Mouse (Mus musculus): ENCODE data around the gene Igfbp6. TPM values are rescaled to one million over a fixed set of nuclear protein-coding genes. Genes with fewer than 3 reads are reported as not detected.
A peak's percentile ranks its signal among the peaks of the same experiment; 100 is the strongest.

Igfbp6 gene
- polyA plus RNA-seq (2015; fragmentation: Nextera tagmentation; extraction: Ambion mirVana): 0.37 and 0.40 TPM in 2 replicates

DNA sequence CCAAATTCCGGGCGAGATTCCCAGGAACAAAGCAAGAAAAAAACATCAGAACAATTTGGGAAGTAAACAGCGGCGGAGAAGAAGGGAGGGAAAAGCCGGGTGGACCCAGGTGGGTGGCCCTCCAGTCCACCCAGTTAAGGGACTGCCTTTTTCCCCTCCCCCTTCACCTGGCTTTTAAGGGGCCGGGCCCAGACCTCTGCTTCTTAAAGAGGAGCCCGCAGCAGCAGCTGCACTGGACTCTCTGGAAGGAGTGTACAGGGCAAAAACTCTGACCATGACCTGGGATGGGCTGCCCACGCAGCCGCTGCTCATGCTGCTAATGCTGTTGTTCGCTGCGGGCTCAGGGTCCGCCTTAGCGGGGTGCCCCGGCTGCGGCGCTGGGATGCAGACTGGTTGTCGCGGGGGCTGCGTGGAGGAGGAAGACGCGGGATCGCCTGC is at the start of gene Igfbp6:
Gene Igfbp6 (plus strand): TSS at position 89 of the 438 bp plus-strand sequence.
- peak within 1 kb of the TSS; percentile 13; the same call in 1 of the 2 replicates for H3K9ac ChIP-seq
- peaks cover 9% of the 10 kb centered on the region for H3K4me1 ChIP-seq
- H3K4me2 ChIP-seq: peak within 1 kb of the TSS; percentile 38
- peak within 1 kb of the TSS; percentile 9; the same call in 1 of the 2 replicates for H3K4me3 ChIP-seq
- H3K36me3 ChIP-seq (ENCODE audit: poor library complexity, severe bottlenecking): no peaks in the 10 kb centered on the region
- H3K27me3 ChIP-seq: peaks cover 49% of the 10 kb centered on the region
- 1% methylated on average over 21 of the region's 22 CpGs for WGBS
- no peak for ATAC-seq
- H3K27ac ChIP-seq: no peak within 1 kb of the TSS
- H3K9me3 ChIP-seq (replicated peaks): no peaks in the 10 kb centered on the region

DNA sequence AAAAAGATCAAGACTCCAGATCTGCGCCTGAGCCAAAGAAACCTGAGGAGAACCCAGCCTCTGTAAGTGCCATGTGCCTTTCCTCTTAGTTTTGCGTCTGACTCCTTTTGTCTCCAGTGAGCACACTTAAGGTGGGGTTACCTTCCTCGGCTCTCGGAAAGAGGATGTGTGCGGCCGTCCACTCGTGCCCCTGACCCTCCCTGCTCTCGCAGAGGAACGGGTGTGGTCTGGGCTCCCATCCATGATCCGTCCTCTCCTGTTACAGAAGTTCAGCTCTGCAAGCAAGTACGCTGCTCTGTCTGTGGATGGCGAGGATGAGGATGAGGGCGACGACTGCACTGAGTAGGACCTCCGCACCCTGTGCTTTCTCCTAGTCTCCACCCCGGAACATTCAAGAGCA is 49.2 kb upstream of the Igfbp6 start:
- ATAC-seq: no peak
- H3K4me1 ChIP-seq: peaks cover 12% of the 10 kb centered on the region
- H3K27ac ChIP-seq: no peak overlapping the region
- H3K9me3 ChIP-seq (replicated peaks): no peaks in the 10 kb centered on the region
- 88% methylated on average over 16 of the region's 16 CpGs for WGBS
- H3K9ac ChIP-seq: no peak overlapping the region
- H3K4me3 ChIP-seq: no peak overlapping the region
- peaks cover 11% of the 10 kb centered on the region; the same call in 1 of the 2 replicates for H3K27me3 ChIP-seq
- peaks cover 88% of the 10 kb centered on the region for H3K36me3 ChIP-seq (ENCODE audit: poor library complexity, severe bottlenecking)
- no peak overlapping the region for H3K4me2 ChIP-seq

- Histone ChIP-seq H3K9me3 (replicated peaks) (no peaks in the 10 kb centered on the region), H3K4me2 (no peak overlapping the region), H3K27ac (no peak overlapping the region), H3K4me1 (peaks cover 35% of the 10 kb centered on the region), H3K27me3 (peaks cover 28% of the 10 kb centered on the region), H3K9ac (no peak overlapping the region), H3K36me3 (ENCODE audit: poor library complexity, severe bottlenecking) (peaks cover 65% of the 10 kb centered on the region), H3K4me3 (no peak overlapping the region)
- ATAC-seq: no peak
- 79% methylated on average over 8 of the region's 8 CpGs for WGBS
Measured at GRCm38 (mm10) chr15:102097147-102097915, 46.8 kb upstream of the Igfbp6 start.

GRCm38 (mm10) chr15:102097991-102098555 is 46.1 kb upstream of the Igfbp6 start:
- ATAC-seq: no peak
- Histone ChIP-seq H3K27me3 (peaks cover 33% of the 10 kb centered on the region), H3K9me3 (replicated peaks) (no peaks in the 10 kb centered on the region), H3K9ac (no peak overlapping the region), H3K4me1 (peaks cover 42% of the 10 kb centered on the region), H3K4me3 (no peak overlapping the region), H3K36me3 (ENCODE audit: poor library complexity, severe bottlenecking) (peaks cover 58% of the 10 kb centered on the region), H3K4me2 (no peak overlapping the region), H3K27ac (no peak overlapping the region)
- WGBS: 29% methylated on average over 5 of the region's 5 CpGs

GRCm38 (mm10) chr15:102099260-102099659 is 44.9 kb upstream of the Igfbp6 start:
- Histone ChIP-seq H3K9ac (no peak overlapping the region), H3K27ac (no peak overlapping the region), H3K36me3 (ENCODE audit: poor library complexity, severe bottlenecking) (peaks cover 46% of the 10 kb centered on the region), H3K27me3 (peaks cover 37% of the 10 kb centered on the region), H3K4me3 (no peak overlapping the region), H3K4me1 (peaks cover 54% of the 10 kb centered on the region), H3K9me3 (replicated peaks) (no peaks in the 10 kb centered on the region), H3K4me2 (peak overlapping the region; percentile 85)
- whole genome bisulfite sequencing: 66% methylated on average over 5 of the region's 5 CpGs
- ATAC-seq: no peak

DNA sequence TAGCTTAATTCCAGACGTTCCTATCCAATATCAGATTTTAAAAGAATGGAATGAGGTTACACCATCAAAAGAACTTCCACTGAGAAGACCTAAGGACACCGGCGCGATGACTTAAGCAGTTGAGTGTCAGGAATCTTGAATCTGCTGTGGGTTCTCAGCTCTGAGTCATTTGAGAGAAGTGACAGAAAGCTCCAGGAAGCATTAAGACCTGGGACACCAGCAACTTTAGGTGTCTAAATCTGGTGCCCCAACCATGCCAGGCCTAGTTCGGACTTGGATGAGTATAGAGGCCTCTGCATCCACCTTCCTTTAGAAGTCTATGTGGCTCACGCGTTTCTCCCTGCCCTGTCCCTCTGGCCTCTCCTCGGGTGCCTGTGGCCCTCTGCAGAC is 44.4 kb upstream of the Igfbp6 start:
- H3K9me3 ChIP-seq (replicated peaks): no peaks in the 10 kb centered on the region
- peak overlapping the region; percentile 56 for H3K4me3 ChIP-seq
- WGBS: 21% methylated on average over 8 of the region's 8 CpGs
- ATAC-seq: no peak
- peaks cover 41% of the 10 kb centered on the region for H3K36me3 ChIP-seq (ENCODE audit: poor library complexity, severe bottlenecking)
- peaks cover 55% of the 10 kb centered on the region for H3K4me1 ChIP-seq
- peak overlapping the region; percentile 85 for H3K4me2 ChIP-seq
- H3K9ac ChIP-seq: peak overlapping the region; percentile 75
- no peak overlapping the region for H3K27ac ChIP-seq
- H3K27me3 ChIP-seq: peaks cover 42% of the 10 kb centered on the region

- Histone ChIP-seq H3K4me3 (peak within 1 kb of the TSS; percentile 56), H3K4me1 (peaks cover 56% of the 10 kb centered on the region), H3K27ac (peak within 1 kb of the TSS; percentile 28), H3K9ac (peak within 1 kb of the TSS; percentile 75), H3K27me3 (peaks cover 47% of the 10 kb centered on the region), H3K36me3 (ENCODE audit: poor library complexity, severe bottlenecking) (peaks cover 35% of the 10 kb centered on the region), H3K4me2 (peak within 1 kb of the TSS; percentile 85), H3K9me3 (replicated peaks) (no peaks in the 10 kb centered on the region)
- peak; percentile 67 for ATAC-seq
- WGBS: under 1% methylated on average over 48 of the region's 82 CpGs
Measured at GRCm38 (mm10) chr15:102100161-102100981, 43.8 kb upstream of the Igfbp6 start, which contains the start of gene Tns2. Gene Tns2 (plus strand): TSS chr15:102100413.

GRCm38 (mm10) chr15:102100996-102101671 is 43.0 kb upstream of the Igfbp6 start:
- H3K9me3 ChIP-seq (replicated peaks): no peaks in the 10 kb centered on the region
- peaks cover 54% of the 10 kb centered on the region for H3K27me3 ChIP-seq
- peak overlapping the region; percentile 85 for H3K4me2 ChIP-seq
- peaks cover 62% of the 10 kb centered on the region for H3K4me1 ChIP-seq
- no peak overlapping the region; the same call in 1 of the 2 replicates for H3K9ac ChIP-seq
- H3K4me3 ChIP-seq: peak overlapping the region; percentile 56
- H3K27ac ChIP-seq: peak overlapping the region; percentile 22
- peaks cover 27% of the 10 kb centered on the region for H3K36me3 ChIP-seq (ENCODE audit: poor library complexity, severe bottlenecking)
- 28% methylated on average over 10 of the region's 10 CpGs for WGBS
- no peak for ATAC-seq

- ATAC-seq: no peak
- H3K9me3 ChIP-seq (replicated peaks): no peaks in the 10 kb centered on the region
- H3K4me2 ChIP-seq: peak overlapping the region; percentile 85; the same call in 1 of the 2 replicates
- H3K27me3 ChIP-seq: peaks cover 62% of the 10 kb centered on the region
- H3K36me3 ChIP-seq (ENCODE audit: poor library complexity, severe bottlenecking): peaks cover 20% of the 10 kb centered on the region
- 32% methylated on average over 11 of the region's 11 CpGs for WGBS
- peaks cover 68% of the 10 kb centered on the region for H3K4me1 ChIP-seq
- H3K27ac ChIP-seq: peak overlapping the region; percentile 31
- H3K9ac ChIP-seq: no peak overlapping the region
- no peak overlapping the region for H3K4me3 ChIP-seq
Measured at GRCm38 (mm10) chr15:102101672-102102541, 42.3 kb upstream of the Igfbp6 start.

DNA sequence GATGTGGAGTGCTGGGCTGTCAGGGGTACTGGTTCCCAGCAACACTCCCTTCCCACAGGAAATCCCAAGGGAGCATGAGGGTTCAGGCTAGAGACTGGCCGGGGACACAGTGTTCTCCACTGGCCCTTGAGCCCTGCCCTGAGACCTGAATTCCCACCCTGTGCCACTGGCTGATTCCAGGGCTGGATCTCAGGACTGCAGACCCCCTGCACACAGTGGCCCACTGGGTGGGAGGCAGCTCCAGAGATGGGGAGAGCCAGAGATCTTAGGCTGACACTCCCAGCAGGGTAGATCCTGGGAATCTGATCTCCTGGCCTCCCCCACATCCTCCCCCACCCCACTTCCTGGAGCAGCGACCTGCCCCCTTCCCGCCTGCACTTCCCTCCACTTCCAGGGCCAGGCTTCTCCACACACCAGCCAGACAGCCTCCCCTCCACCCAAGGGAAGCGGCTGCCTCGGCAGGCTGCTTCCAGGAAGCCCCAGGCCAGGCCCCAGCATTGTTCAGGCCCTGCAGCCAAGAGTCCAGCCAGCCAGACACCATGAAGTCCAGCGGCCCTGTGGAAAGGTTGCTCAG is 41.5 kb upstream of the Igfbp6 start:
- H3K27me3 ChIP-seq: peaks cover 69% of the 10 kb centered on the region
- H3K4me1 ChIP-seq: peaks cover 75% of the 10 kb centered on the region
- ATAC-seq: no peak
- no peaks in the 10 kb centered on the region for H3K9me3 ChIP-seq (replicated peaks)
- H3K36me3 ChIP-seq (ENCODE audit: poor library complexity, severe bottlenecking): peaks cover 14% of the 10 kb centered on the region
- peak overlapping the region; percentile 31 for H3K27ac ChIP-seq
- no peak overlapping the region for H3K4me2 ChIP-seq
- WGBS: 33% methylated on average over 6 of the region's 6 CpGs
- H3K4me3 ChIP-seq: no peak overlapping the region
- H3K9ac ChIP-seq: peak overlapping the region; percentile 35; the same call in 1 of the 2 replicates
